Mouse (Mus musculus): ENCODE measurements around the gene Emsy.
A peak's percentile ranks its signal among the peaks of the same experiment; 100 is the strongest.

Emsy gene

GRCm38 (mm10) chr7:98656531-98657221 lies at the start of gene Emsy:
Gene Emsy (minus strand): TSS chr7:98656783.
- DNase-seq (ENCODE audit: low spot score): peak; percentile 96

GRCm38 (mm10) chr7:98704276-98704675 lies 47.7 kb upstream of the Emsy start:
- DNase-seq (ENCODE audit: low spot score): no peak

GRCm38 (mm10) chr7:98703365-98703881 lies 46.8 kb upstream of the Emsy start:
- no peak for DNase-seq (ENCODE audit: low spot score)

GRCm38 (mm10) chr7:98702283-98703240 lies 46.0 kb upstream of the Emsy start, which contains the start of gene Thap12:
Gene Thap12 (plus strand): TSS chr7:98703103.
- peak; percentile 98 for DNase-seq (ENCODE audit: low spot score)

- DNase-seq (ENCODE audit: low spot score): no peak
These were observed 45.2 kb upstream of the Emsy start for GRCm38 (mm10) chr7:98701771-98702170.

- no peak for DNase-seq (ENCODE audit: low spot score)
These were observed 42.0 kb upstream of the Emsy start for GRCm38 (mm10) chr7:98698590-98698989.

GRCm38 (mm10) chr7:98698041-98698440 lies 41.5 kb upstream of the Emsy start:
- no peak for DNase-seq (ENCODE audit: low spot score)

GRCm38 (mm10) chr7:98697496-98697895 lies 40.9 kb upstream of the Emsy start:
- DNase-seq (ENCODE audit: low spot score): no peak

- DNase-seq (ENCODE audit: low spot score): no peak
These were observed 37.5 kb upstream of the Emsy start for GRCm38 (mm10) chr7:98694046-98694445.

- DNase-seq (ENCODE audit: low spot score): no peak
These were observed 36.4 kb upstream of the Emsy start for GRCm38 (mm10) chr7:98692761-98693546.

- DNase-seq (ENCODE audit: low spot score): no peak
These were observed 34.2 kb upstream of the Emsy start for GRCm38 (mm10) chr7:98690831-98691230.

GRCm38 (mm10) chr7:98690126-98690525 lies 33.5 kb upstream of the Emsy start:
- no peak for DNase-seq (ENCODE audit: low spot score)

GRCm38 (mm10) chr7:98685895-98686294 lies 29.3 kb upstream of the Emsy start:
- DNase-seq (ENCODE audit: low spot score): no peak

- no peak for DNase-seq (ENCODE audit: low spot score)
These were observed 26.2 kb upstream of the Emsy start for GRCm38 (mm10) chr7:98682821-98683220.

GRCm38 (mm10) chr7:98680691-98681090 lies 24.1 kb upstream of the Emsy start:
- no peak for DNase-seq (ENCODE audit: low spot score)

- DNase-seq (ENCODE audit: low spot score): no peak
These were observed 21.9 kb upstream of the Emsy start for GRCm38 (mm10) chr7:98678441-98678840.

- DNase-seq (ENCODE audit: low spot score): no peak
These were observed 20.9 kb upstream of the Emsy start for GRCm38 (mm10) chr7:98677511-98677910.

- no peak for DNase-seq (ENCODE audit: low spot score)
These were observed 17.8 kb upstream of the Emsy start for GRCm38 (mm10) chr7:98674344-98674743.

- no peak for DNase-seq (ENCODE audit: low spot score)
These were observed 15.8 kb upstream of the Emsy start for GRCm38 (mm10) chr7:98672241-98672955.

GRCm38 (mm10) chr7:98671416-98671815 lies 14.8 kb upstream of the Emsy start:
- DNase-seq (ENCODE audit: low spot score): no peak

- no peak for DNase-seq (ENCODE audit: low spot score)
These were observed 14.2 kb upstream of the Emsy start for GRCm38 (mm10) chr7:98670831-98671230.
